Mouse (Mus musculus) ES-E14 (cell line): ENCODE data around the gene Rab8b.

Experiments used
- HCFC1 ChIP-seq: IDR thresholded peaks from 2 replicates; pipeline ENCODE4 v1.6.1; 2012; ENCODE audit warnings: low read length, inconsistent platforms, borderline replicate concordance; ENCODE audit not compliant: insufficient read depth
- MAFK ChIP-seq: IDR thresholded peaks from 2 replicates; pipeline ENCODE4 v1.6.1; 2014; ENCODE audit warnings: mild to moderate bottlenecking, low read depth, low read length, inconsistent platforms; ENCODE audit not compliant: insufficient read depth
- ZC3H11A ChIP-seq: IDR thresholded peaks from 2 replicates; pipeline ENCODE4 v1.6.1; 2012; ENCODE audit warnings: low read depth, mild to moderate bottlenecking, inconsistent platforms, low read length, borderline replicate concordance
- ZNF384 ChIP-seq: IDR thresholded peaks from 2 replicates; pipeline ENCODE4 v1.6.1; 2012; ENCODE audit warnings: low read depth, low read length, inconsistent platforms

DNA sequence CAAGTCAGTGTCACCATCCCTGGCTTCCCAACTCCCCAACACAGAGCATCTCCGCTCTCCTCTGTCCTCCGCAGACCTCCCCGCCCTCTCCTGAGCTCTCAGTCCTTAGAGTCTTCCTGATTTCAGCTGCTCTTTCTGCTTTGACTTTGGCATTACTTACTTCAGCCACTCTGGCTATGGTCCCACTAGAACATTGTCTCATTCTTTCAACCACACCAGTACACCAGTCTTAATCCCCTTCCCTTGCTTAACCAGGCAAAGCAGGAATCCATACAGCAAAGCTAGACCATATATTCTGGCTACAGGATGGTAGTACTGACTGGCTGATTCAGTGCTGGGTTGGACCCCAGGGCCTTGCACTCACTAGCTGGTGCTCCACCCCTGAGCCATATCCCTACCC, 38.0 kb upstream of the Rab8b start:
- TF ChIP-seq MAFK (no peak), ZC3H11A (no peak), HCFC1 (no peak), ZNF384 (no peak)
